Mouse (Mus musculus) liver, embryonic 14.5 days (tissue): ENCODE results near the gene Cfap77.

Experiments used
- CTCF ChIP-seq: IDR thresholded peaks from 2 replicates; pipeline ENCODE4 v1.5.1; 2016; ENCODE audit warnings: antibody characterized with exemption, low read depth, control low read depth
- EP300 ChIP-seq: IDR thresholded peaks from 2 replicates; pipeline ENCODE4 v1.6.1; 2016; ENCODE audit warnings: antibody characterized with exemption, low read depth

- TF ChIP-seq CTCF (no peak), EP300 (no peak)
Observed at GRCm38 (mm10) chr2:28897340-28897899, 157.4 kb downstream of the Cfap77 start.
